Mouse (Mus musculus): ENCODE results near the gene Vezt. TPM values are rescaled to one million over a fixed set of nuclear protein-coding genes. Genes with fewer than 3 reads are reported as not detected.

Gene Vezt
- 6.5 TPM for polyA plus RNA-seq (2014; fragmentation: Illumina TruSeq; extraction: RNeasy Lipid Tissue Mini Kit (QIAGEN cat#74804); ENCODE audit: low replicate concordance)

GRCm38 (mm10) chr10:94035658-94036374 is at the start of gene Vezt, which contains the start of gene Fgd6:
TSS of gene Vezt (minus strand) at chr10:94035817.
TSS of gene Fgd6 (plus strand) at chr10:94036001.

GRCm38 (mm10) chr10:93897043-93897646 is 138.5 kb downstream of the Vezt start, which contains the start of gene Metap2:
TSS of gene Metap2 (minus strand) at chr10:93897093.

Other genes starting within 250 kb of the Vezt start
- gene Usp44, start 204.3 kb downstream of the Vezt start, polyA plus RNA-seq (2014; fragmentation: Illumina TruSeq; extraction: RNeasy Lipid Tissue Mini Kit (QIAGEN cat#74804); ENCODE audit: low replicate concordance): not detected
- gene Metap2, start 138.7 kb downstream of the Vezt start, polyA plus RNA-seq (2014; fragmentation: Illumina TruSeq; extraction: RNeasy Lipid Tissue Mini Kit (QIAGEN cat#74804); ENCODE audit: low replicate concordance): 242 TPM
- gene Fgd6, start 184 bp upstream of the Vezt start, polyA plus RNA-seq (2014; fragmentation: Illumina TruSeq; extraction: RNeasy Lipid Tissue Mini Kit (QIAGEN cat#74804); ENCODE audit: low replicate concordance): 11.0 TPM
- gene Nr2c1, start 112.2 kb upstream of the Vezt start, polyA plus RNA-seq (2014; fragmentation: Illumina TruSeq; extraction: RNeasy Lipid Tissue Mini Kit (QIAGEN cat#74804); ENCODE audit: low replicate concordance): 18.8 TPM
- 126 TPM for gene Ndufa12, start 162.9 kb upstream of the Vezt start, polyA plus RNA-seq (2014; fragmentation: Illumina TruSeq; extraction: RNeasy Lipid Tissue Mini Kit (QIAGEN cat#74804); ENCODE audit: low replicate concordance)

Data from small intestine, adult 10 weeks (tissue).